Mouse (Mus musculus): Measurements from ENCODE around the gene P4ha2.

P4ha2 gene

GRCm38 (mm10) chr11:54140159-54140558, 40.3 kb downstream of the P4ha2 start:
- DNase-seq (ENCODE audit: low read depth, low spot score) = peak; percentile 98

GRCm38 (mm10) chr11:54141200-54141971, 41.5 kb downstream of the P4ha2 start:
- DNase-seq (ENCODE audit: low read depth, low spot score) = peak; percentile 46

- peak; percentile 72 for DNase-seq (ENCODE audit: low read depth, low spot score)
Measured at GRCm38 (mm10) chr11:54144886-54145285, 45.0 kb downstream of the P4ha2 start.

GRCm38 (mm10) chr11:54145990-54146389, 46.1 kb downstream of the P4ha2 start:
- DNase-seq (ENCODE audit: low read depth, low spot score) = no peak

DNA sequence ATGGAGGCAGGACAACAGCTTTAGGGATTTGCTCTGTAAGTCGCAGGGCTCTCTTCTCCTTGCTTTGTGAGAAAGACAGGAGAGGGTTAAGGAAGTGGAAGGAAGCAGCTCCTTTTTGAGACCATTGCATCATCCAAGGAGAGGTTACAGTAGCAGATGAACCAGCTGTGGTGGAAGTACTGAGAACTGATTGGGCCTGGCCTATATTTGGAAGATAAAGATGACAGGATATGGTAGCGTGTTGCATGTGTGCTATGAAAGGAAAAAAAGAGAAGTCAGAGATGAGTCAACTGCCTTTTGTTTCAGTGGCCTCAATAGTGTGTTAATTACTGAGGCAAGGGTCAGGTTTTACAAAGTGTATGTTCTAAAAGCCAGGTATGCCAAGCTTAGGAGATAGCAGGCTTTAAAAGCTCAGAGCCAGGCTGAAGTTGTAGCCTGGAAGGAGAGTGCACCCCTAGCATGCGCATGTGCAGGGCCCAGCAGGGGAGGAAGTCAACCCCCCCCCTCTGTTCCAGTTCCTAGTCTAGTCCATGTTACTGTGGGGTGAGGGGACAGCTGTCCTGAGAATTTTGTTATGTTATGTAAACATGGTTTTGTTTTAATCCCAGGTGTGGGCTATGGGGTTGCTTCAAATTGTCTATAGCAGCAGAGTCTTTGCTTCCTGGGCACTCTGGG, 50.0 kb downstream of the P4ha2 start:
- no peak for DNase-seq (ENCODE audit: low read depth, low spot score)

DNA sequence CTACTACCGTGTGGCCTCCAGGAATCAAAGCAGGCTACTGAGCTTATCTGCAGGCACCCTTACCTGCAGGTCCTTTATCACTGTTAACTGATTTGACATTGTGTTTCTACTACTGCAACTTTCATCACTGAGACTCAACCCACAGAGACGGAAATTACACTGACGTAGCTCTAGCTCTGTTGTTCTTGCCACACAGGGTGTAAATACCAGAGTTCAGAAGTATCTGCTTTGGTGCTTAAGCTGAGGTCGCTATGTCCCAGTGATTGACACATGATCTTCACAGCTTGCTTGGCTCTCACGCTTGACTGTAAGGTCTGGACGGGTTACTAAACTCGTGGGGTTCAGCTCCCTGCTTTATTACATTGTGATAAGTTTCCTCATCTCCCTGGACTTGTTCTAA, 51.2 kb downstream of the P4ha2 start:
- DNase-seq (ENCODE audit: low read depth, low spot score) = no peak

- DNase-seq (ENCODE audit: low read depth, low spot score) = no peak
Measured at GRCm38 (mm10) chr11:54152957-54153356, 53.1 kb downstream of the P4ha2 start.

DNA sequence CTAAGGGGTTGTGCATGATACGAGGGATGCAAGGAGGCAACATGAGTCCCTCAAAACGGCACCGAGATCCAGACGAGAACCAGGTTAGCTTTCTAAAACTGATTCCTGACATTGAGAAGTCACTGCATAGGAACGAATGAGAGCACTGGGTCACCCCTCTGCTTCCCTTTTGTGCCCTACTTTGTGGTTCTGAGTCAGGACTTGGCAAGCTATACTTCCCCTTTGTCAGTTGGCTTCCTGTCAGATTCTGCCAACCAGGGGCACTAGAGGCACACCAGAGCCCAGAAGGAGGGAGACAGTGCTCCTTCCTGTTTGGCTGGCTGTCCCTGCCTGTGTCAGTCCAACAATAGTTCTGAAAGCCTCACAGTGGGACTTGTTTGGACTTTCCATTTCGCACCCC, 56.0 kb downstream of the P4ha2 start:
- DNase-seq (ENCODE audit: low read depth, low spot score) = no peak

GRCm38 (mm10) chr11:54156504-54156903, 56.6 kb downstream of the P4ha2 start:
- DNase-seq (ENCODE audit: low read depth, low spot score) = no peak

- no peak for DNase-seq (ENCODE audit: low read depth, low spot score)
Measured at GRCm38 (mm10) chr11:54157586-54157985, 57.7 kb downstream of the P4ha2 start.

DNA sequence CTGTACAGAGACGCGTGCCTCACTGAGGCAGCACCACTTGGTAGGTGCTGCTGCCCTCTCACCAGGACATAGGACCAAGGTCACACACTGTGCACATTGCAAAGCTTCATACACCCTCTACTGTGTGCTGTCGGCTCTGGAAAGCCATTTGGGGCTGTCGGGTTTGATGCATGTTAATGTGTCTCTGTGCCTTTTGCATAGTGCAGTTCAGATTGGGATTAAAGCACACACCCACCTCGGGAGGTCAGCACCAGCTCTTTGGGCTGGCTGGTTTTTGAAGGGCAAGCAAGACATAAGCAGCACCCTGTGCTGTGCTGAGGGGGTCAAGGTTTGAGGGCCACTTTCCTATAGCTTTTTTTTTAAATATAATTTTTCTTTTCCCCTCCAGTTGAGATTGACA, 60.5 kb downstream of the P4ha2 start:
- no peak for DNase-seq (ENCODE audit: low read depth, low spot score)

GRCm38 (mm10) chr11:54160920-54161319, 61.0 kb downstream of the P4ha2 start:
- DNase-seq (ENCODE audit: low read depth, low spot score) = no peak

DNA sequence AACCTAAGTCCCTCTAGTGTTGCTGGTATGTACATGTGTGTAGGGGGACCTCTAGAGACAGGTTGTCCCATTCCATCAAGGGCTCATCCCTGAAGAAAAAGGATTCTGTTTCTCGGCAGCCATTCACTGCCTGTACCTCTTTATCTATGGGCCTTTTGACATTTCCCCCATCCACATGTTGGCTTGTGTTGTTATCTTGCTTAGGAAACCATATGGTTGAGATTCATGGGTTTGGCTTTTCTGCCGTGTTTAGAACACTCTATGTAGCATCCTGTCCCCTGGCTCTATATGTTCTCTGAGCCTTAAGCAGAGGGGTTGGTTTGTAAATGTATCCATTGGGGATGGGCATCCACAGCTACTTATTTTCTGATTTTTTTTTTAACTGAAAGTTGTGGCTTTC, 61.6 kb downstream of the P4ha2 start:
- DNase-seq (ENCODE audit: low read depth, low spot score) = no peak

GRCm38 (mm10) chr11:54162968-54163367, 63.1 kb downstream of the P4ha2 start:
- peak; percentile 69 for DNase-seq (ENCODE audit: low read depth, low spot score)

DNA sequence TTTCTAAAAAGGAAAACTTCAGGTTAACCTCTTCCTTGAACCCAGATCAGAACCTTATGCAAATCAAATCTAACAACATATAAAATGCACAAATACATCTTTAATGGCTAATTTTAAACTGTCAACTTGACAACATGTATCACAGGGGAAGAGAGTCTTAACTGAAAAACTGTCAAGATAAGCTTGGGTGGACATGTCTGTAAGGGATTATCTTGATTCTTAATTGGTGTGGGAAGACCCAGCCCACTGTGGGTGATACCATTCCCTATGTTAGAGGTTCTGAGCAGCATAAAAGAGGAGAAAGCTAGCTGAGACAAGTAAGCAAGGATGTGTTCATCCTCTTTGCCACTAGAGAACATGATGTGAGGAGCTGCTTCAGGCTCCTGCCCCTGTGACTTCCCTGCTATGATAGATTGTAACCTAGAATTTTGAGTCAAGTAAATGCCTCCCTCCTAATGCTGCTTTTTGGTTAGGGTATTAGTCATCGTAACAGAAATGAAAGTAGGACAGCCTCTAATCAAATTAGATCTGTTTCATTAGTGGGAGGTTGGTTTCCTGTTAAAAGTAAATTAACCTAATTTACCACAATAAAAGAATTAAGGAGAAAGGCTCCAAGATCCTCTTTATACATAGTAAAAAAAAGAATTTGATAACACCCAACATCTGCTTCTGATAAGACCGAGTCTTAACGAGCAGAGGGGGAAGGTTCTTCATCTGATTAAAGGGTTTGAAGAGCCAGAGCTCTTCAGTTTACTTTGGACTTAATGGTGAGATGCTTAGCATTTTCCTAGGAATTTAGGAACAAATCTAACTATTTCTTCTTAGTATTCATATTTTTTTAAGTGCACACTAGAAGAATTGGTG, 69.8 kb downstream of the P4ha2 start:
- DNase-seq (ENCODE audit: low read depth, low spot score) = no peak

- DNase-seq (ENCODE audit: low read depth, low spot score) = no peak
Measured at GRCm38 (mm10) chr11:54171175-54171574, 71.3 kb downstream of the P4ha2 start.

DNA sequence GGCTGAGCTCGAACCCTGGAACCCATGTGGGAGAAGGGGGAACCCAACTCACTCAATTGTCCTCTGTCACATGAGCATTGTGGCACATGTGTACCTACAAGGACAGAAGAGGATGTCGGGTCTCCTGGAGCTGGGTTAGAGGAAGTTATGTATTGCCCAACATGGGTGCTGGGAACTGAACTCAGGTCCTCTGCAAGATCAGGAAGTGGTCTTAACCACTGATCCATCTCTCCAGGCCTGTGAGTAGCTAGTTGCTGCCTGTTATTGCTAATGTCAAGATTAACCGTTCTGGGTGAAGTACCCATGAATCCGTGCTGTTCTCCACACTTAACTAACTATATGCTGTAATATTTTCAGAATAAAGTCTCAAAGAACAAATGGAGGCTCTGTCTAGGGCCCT, 74.3 kb downstream of the P4ha2 start:
- DNase-seq (ENCODE audit: low read depth, low spot score) = no peak

- no peak for DNase-seq (ENCODE audit: low read depth, low spot score)
Measured at GRCm38 (mm10) chr11:54174877-54175276, 75.0 kb downstream of the P4ha2 start.
